Mouse (Mus musculus) ovary, postnatal 36 days (tissue): ENCODE measurements around the gene Cela3b.

Experiments
- DNase-seq: peaks from one replicate; pipeline ENCODE4 v3.0.0; 2022; ENCODE audit warnings: low spot score, mixed read lengths

Gene Cela3b

GRCm38 (mm10) chr4:137430502-137430901, at the start of gene Cela3b:
Cela3b (minus strand) TSS chr4:137430540.
- DNase-seq: no peak

- no peak for DNase-seq
Observed at GRCm38 (mm10) chr4:137479757-137480156, 49.4 kb upstream of the Cela3b start.

GRCm38 (mm10) chr4:137478306-137478705, 48.0 kb upstream of the Cela3b start:
- DNase-seq: no peak

GRCm38 (mm10) chr4:137477611-137478010, 47.3 kb upstream of the Cela3b start:
- no peak for DNase-seq

- DNase-seq: peak; percentile 56
Observed at GRCm38 (mm10) chr4:137476761-137477237, 46.5 kb upstream of the Cela3b start.

GRCm38 (mm10) chr4:137476065-137476760, 45.9 kb upstream of the Cela3b start:
- no peak for DNase-seq

GRCm38 (mm10) chr4:137475271-137476050, 45.1 kb upstream of the Cela3b start:
- no peak for DNase-seq

GRCm38 (mm10) chr4:137474694-137475093, 44.4 kb upstream of the Cela3b start:
- no peak for DNase-seq

- peak; percentile 53 for DNase-seq
Observed at GRCm38 (mm10) chr4:137473701-137474388, 43.5 kb upstream of the Cela3b start.

- DNase-seq: no peak
Observed at GRCm38 (mm10) chr4:137473240-137473639, 42.9 kb upstream of the Cela3b start.

- no peak for DNase-seq
Observed at GRCm38 (mm10) chr4:137471326-137471725, 41.0 kb upstream of the Cela3b start.

GRCm38 (mm10) chr4:137470701-137471317, 40.5 kb upstream of the Cela3b start:
- DNase-seq: no peak

GRCm38 (mm10) chr4:137469845-137470692, 39.7 kb upstream of the Cela3b start:
- no peak for DNase-seq

- DNase-seq: no peak
Observed at GRCm38 (mm10) chr4:137469081-137469844, 38.9 kb upstream of the Cela3b start.

- DNase-seq: peak; percentile 99
Observed at GRCm38 (mm10) chr4:137468260-137469080, 38.1 kb upstream of the Cela3b start, which contains the start of gene Hspg2. Hspg2 (plus strand) TSS chr4:137468769.

- DNase-seq: no peak
Observed at GRCm38 (mm10) chr4:137467525-137467924, 37.2 kb upstream of the Cela3b start.

GRCm38 (mm10) chr4:137466991-137467390, 36.7 kb upstream of the Cela3b start:
- no peak for DNase-seq

GRCm38 (mm10) chr4:137465125-137465787, 34.9 kb upstream of the Cela3b start:
- no peak for DNase-seq
